Mouse (Mus musculus) small intestine, adult 2 months (tissue): ENCODE measurements around the gene Tpm4.

Source experiments
- CTCF ChIP-seq: fragments of 200-500 bp; IDR thresholded peaks from 2 replicates; pipeline ENCODE4 v1.5.1; 2012; ENCODE audit warnings: low read depth, mild to moderate bottlenecking, control low read depth, inconsistent platforms, low read length, moderate library complexity, mixed read lengths; ENCODE audit not compliant: insufficient replicate concordance, insufficient read length; ENCODE audit errors: extremely low read depth
- POLR2A ChIP-seq: fragments of 200-500 bp; IDR thresholded peaks from 2 replicates; pipeline ENCODE4 v1.6.1; 2012; ENCODE audit warnings: low read depth, mild to moderate bottlenecking, control low read depth, inconsistent platforms, low read length, moderate library complexity

- no peak for TF ChIP-seq POLR2A
- no peak for TF ChIP-seq CTCF
Measured at GRCm38 (mm10) chr8:72183554-72184202, 48.9 kb downstream of the Tpm4 start.
